Mouse (Mus musculus) hindbrain, embryonic 15.5 days (tissue): ENCODE measurements around the gene Syt12. TPM values are rescaled to one million over a fixed set of nuclear protein-coding genes. Genes with fewer than 3 reads are reported as not detected.

Source experiments
- ATAC-seq: fragments of 200-750 bp; cut with Nextera tagmentation; 2 replicates; pipeline ENCODE4 v1.8.0; 2017; ENCODE audit warnings: low read depth, moderate number of reproducible peaks, moderate TSS enrichment; ENCODE audit not compliant: low FRiP score
- H3K27ac ChIP-seq: fragments of 300-500 bp; sonication (generic); replicated peaks from 2 replicates; pipeline ENCODE4 v1.5.1; 2015; ENCODE audit warnings: mild to moderate bottlenecking, inconsistent platforms
- H3K27me3 ChIP-seq: fragments of 300-500 bp; sonication (generic); 2 replicates; pipeline ENCODE4 v1.6.1; 2015; ENCODE audit warnings: control low read depth, inconsistent platforms
- H3K36me3 ChIP-seq: fragments of 300-500 bp; sonication (generic); 2 replicates; pipeline ENCODE4 v1.6.1; 2015; ENCODE audit warnings: control low read depth, inconsistent platforms
- H3K4me1 ChIP-seq: fragments of 300-500 bp; sonication (generic); replicated peaks from 2 replicates; pipeline ENCODE4 v1.6.1; 2015; ENCODE audit warnings: control low read depth, inconsistent platforms
- H3K4me2 ChIP-seq: fragments of 300-500 bp; sonication (generic); 2 replicates; pipeline ENCODE4 v1.6.1; 2015; ENCODE audit warnings: moderate library complexity, mild to moderate bottlenecking, inconsistent platforms
- H3K4me3 ChIP-seq: fragments of 300-500 bp; sonication (generic); 2 replicates; pipeline ENCODE4 v1.5.1; 2015; ENCODE audit warnings: mild to moderate bottlenecking, inconsistent platforms
- H3K9ac ChIP-seq: fragments of 300-500 bp; sonication (generic); 2 replicates; pipeline ENCODE4 v1.6.1; 2015; ENCODE audit warnings: inconsistent platforms
- H3K9me3 ChIP-seq: fragments of 300-500 bp; sonication (generic); 2 replicates; pipeline ENCODE4 v1.6.1; 2016; ENCODE audit warnings: control low read depth, inconsistent platforms
- WGBS: fragments of 180-500 bp; shearing (Covaris S2); methylation state at CpG from one replicate; pipeline ENCODE4 v1.1.7; 2015; 5-methylcytosine and 5-hydroxymethylcytosine counted together
- polyA plus RNA-seq: library from polyadenylated mRNA; unstranded; fragments of >200 nt; fragmentation: Nextera tagmentation; extraction: Ambion mirVana; gene quantifications from 2 replicates; pipeline ENCODE4 v1.2.1, GENCODE M21; 2015

The Syt12 gene
- polyA plus RNA-seq, result 5.3 and 5.6 TPM in 2 replicates

GRCm38 (mm10) chr19:4477345-4478189 is at the start of gene Syt12:
TSS of gene Syt12 (minus strand) at chr19:4477447.
- Histone ChIP-seq H3K4me2 (peak within 1 kb of the TSS; percentile 100), H3K4me1 (peaks cover 13% of the 10 kb centered on the region), H3K4me3 (peak within 1 kb of the TSS; percentile 66), H3K27ac (peak within 1 kb of the TSS; percentile 48), H3K9ac (peak within 1 kb of the TSS; percentile 63), H3K9me3 (no peaks in the 10 kb centered on the region), H3K27me3 (peaks cover 20% of the 10 kb centered on the region), H3K36me3 (no peaks in the 10 kb centered on the region)
- 36% methylated on average over 21 of the region's 21 CpGs for WGBS
- no peak for ATAC-seq

- Histone ChIP-seq H3K4me2 (no peak overlapping the region), H3K27ac (no peak overlapping the region), H3K27me3 (no peaks in the 10 kb centered on the region), H3K9me3 (no peaks in the 10 kb centered on the region), H3K4me1 (no peaks in the 10 kb centered on the region), H3K36me3 (no peaks in the 10 kb centered on the region), H3K9ac (no peak overlapping the region), H3K4me3 (no peak overlapping the region)
- ATAC-seq, result no peak
- WGBS, result 94% methylated on average over 3 of the region's 3 CpGs
Measured at GRCm38 (mm10) chr19:4521426-4522050, 44.3 kb upstream of the Syt12 start.

GRCm38 (mm10) chr19:4517483-4517882 is 40.2 kb upstream of the Syt12 start:
- no peaks in the 10 kb centered on the region for H3K36me3 ChIP-seq
- H3K27ac ChIP-seq, result no peak overlapping the region
- H3K4me3 ChIP-seq, result no peak overlapping the region
- no peaks in the 10 kb centered on the region for H3K9me3 ChIP-seq
- ATAC-seq, result no peak
- no peaks in the 10 kb centered on the region for H3K27me3 ChIP-seq
- no peak overlapping the region for H3K4me2 ChIP-seq
- no peak overlapping the region for H3K9ac ChIP-seq
- WGBS, result 82% methylated on average over 1 of the region's 1 CpGs
- peaks cover 8% of the 10 kb centered on the region for H3K4me1 ChIP-seq

- Histone ChIP-seq H3K9ac (no peak overlapping the region), H3K4me1 (peaks cover 8% of the 10 kb centered on the region), H3K4me3 (no peak overlapping the region), H3K36me3 (no peaks in the 10 kb centered on the region), H3K27ac (peak overlapping the region; percentile 32; the same call in 1 of the 2 replicates), H3K27me3 (no peaks in the 10 kb centered on the region), H3K4me2 (no peak overlapping the region), H3K9me3 (no peaks in the 10 kb centered on the region)
- 72% methylated on average over 2 of the region's 2 CpGs for WGBS
- ATAC-seq, result no peak
Measured at GRCm38 (mm10) chr19:4516288-4516687, 39.0 kb upstream of the Syt12 start.

GRCm38 (mm10) chr19:4515746-4516145 is 38.5 kb upstream of the Syt12 start:
- peak; percentile 61; the same call in 1 of the 2 replicates for ATAC-seq
- Histone ChIP-seq H3K36me3 (no peaks in the 10 kb centered on the region), H3K4me3 (no peak overlapping the region), H3K9ac (no peak overlapping the region), H3K27ac (peak overlapping the region; percentile 32), H3K4me2 (no peak overlapping the region), H3K27me3 (no peaks in the 10 kb centered on the region), H3K9me3 (no peaks in the 10 kb centered on the region), H3K4me1 (peaks cover 12% of the 10 kb centered on the region)
- 46% methylated on average over 2 of the region's 2 CpGs for WGBS

- Histone ChIP-seq H3K4me1 (peaks cover 20% of the 10 kb centered on the region), H3K4me2 (no peak overlapping the region), H3K9me3 (no peaks in the 10 kb centered on the region), H3K36me3 (no peaks in the 10 kb centered on the region), H3K27me3 (no peaks in the 10 kb centered on the region), H3K27ac (no peak overlapping the region), H3K4me3 (no peak overlapping the region), H3K9ac (no peak overlapping the region)
- WGBS, result 75% methylated on average over 4 of the region's 4 CpGs
- no peak for ATAC-seq
Measured at GRCm38 (mm10) chr19:4513236-4513858, 36.1 kb upstream of the Syt12 start.

GRCm38 (mm10) chr19:4511116-4511841 is 34.0 kb upstream of the Syt12 start:
- Histone ChIP-seq H3K27ac (no peak overlapping the region), H3K4me3 (peak overlapping the region; percentile 70), H3K4me1 (peaks cover 20% of the 10 kb centered on the region), H3K36me3 (no peaks in the 10 kb centered on the region), H3K9me3 (no peaks in the 10 kb centered on the region), H3K9ac (no peak overlapping the region; the same call in 1 of the 2 replicates), H3K27me3 (no peaks in the 10 kb centered on the region), H3K4me2 (peak overlapping the region; percentile 89)
- no peak for ATAC-seq
- WGBS, result 10% methylated on average over 13 of the region's 13 CpGs

GRCm38 (mm10) chr19:4509986-4510963 is 33.0 kb upstream of the Syt12 start, which contains the start of gene Pcx:
TSS of gene Pcx (plus strand) at chr19:4510472.
- Histone ChIP-seq H3K4me3 (peak within 1 kb of the TSS; percentile 70), H3K36me3 (no peaks in the 10 kb centered on the region), H3K4me2 (peak within 1 kb of the TSS; percentile 89), H3K9ac (peak within 1 kb of the TSS; percentile 48), H3K4me1 (peaks cover 13% of the 10 kb centered on the region), H3K27me3 (no peaks in the 10 kb centered on the region), H3K9me3 (no peaks in the 10 kb centered on the region), H3K27ac (peak within 1 kb of the TSS; percentile 60; the same call in 1 of the 2 replicates)
- under 1% methylated on average over 78 of the region's 82 CpGs for WGBS
- peak; percentile 100 for ATAC-seq

GRCm38 (mm10) chr19:4507746-4508145 is 30.5 kb upstream of the Syt12 start:
- ATAC-seq, result no peak
- no peak overlapping the region for H3K27ac ChIP-seq
- H3K4me2 ChIP-seq, result no peak overlapping the region
- no peaks in the 10 kb centered on the region for H3K36me3 ChIP-seq
- no peak overlapping the region for H3K4me3 ChIP-seq
- H3K9me3 ChIP-seq, result no peaks in the 10 kb centered on the region
- no peak overlapping the region for H3K9ac ChIP-seq
- H3K4me1 ChIP-seq, result peaks cover 12% of the 10 kb centered on the region
- 71% methylated on average over 3 of the region's 3 CpGs for WGBS
- no peaks in the 10 kb centered on the region for H3K27me3 ChIP-seq

- 94% methylated on average over 1 of the region's 1 CpGs for WGBS
- no peaks in the 10 kb centered on the region for H3K36me3 ChIP-seq
- H3K27me3 ChIP-seq, result no peaks in the 10 kb centered on the region
- ATAC-seq, result no peak
- no peak overlapping the region for H3K9ac ChIP-seq
- no peak overlapping the region for H3K4me2 ChIP-seq
- no peak overlapping the region for H3K27ac ChIP-seq
- H3K4me3 ChIP-seq, result no peak overlapping the region
- peaks cover 5% of the 10 kb centered on the region for H3K4me1 ChIP-seq
- no peaks in the 10 kb centered on the region for H3K9me3 ChIP-seq
Measured at GRCm38 (mm10) chr19:4504830-4505229, 27.6 kb upstream of the Syt12 start.

GRCm38 (mm10) chr19:4502701-4503100 is 25.5 kb upstream of the Syt12 start:
- WGBS, result 79% methylated on average over 2 of the region's 2 CpGs

More at GRCm38 (mm10) chr19:4502701-4503100, 25.5 kb upstream of the Syt12 start:
- Histone ChIP-seq H3K27me3 (no peaks in the 10 kb centered on the region), H3K4me3 (no peak overlapping the region), H3K4me1 (peaks cover 7% of the 10 kb centered on the region), H3K9ac (no peak overlapping the region), H3K4me2 (no peak overlapping the region), H3K9me3 (no peaks in the 10 kb centered on the region), H3K27ac (no peak overlapping the region), H3K36me3 (no peaks in the 10 kb centered on the region)
- no peak for ATAC-seq
